Mouse (Mus musculus) thymus, adult 2 months (tissue): ENCODE results near the gene Slc5a2.

Experiments used
- CTCF ChIP-seq: fragments of 200-500 bp; IDR thresholded peaks from 2 replicates; pipeline ENCODE4 v1.5.1; 2012; ENCODE audit warnings: mild to moderate bottlenecking, control low read depth, low read length, moderate library complexity, borderline replicate concordance; ENCODE audit not compliant: control insufficient read depth, poor library complexity, insufficient read depth; ENCODE audit errors: extremely low read depth
- POLR2A ChIP-seq: fragments of 200-500 bp; IDR thresholded peaks from 2 replicates; pipeline ENCODE4 v1.6.1; 2012; ENCODE audit warnings: mild to moderate bottlenecking, low read length, control low read depth, moderate library complexity; ENCODE audit not compliant: control insufficient read depth, poor library complexity, insufficient read depth; ENCODE audit errors: extremely low read depth

GRCm38 (mm10) chr7:128321260-128321659, 55.8 kb downstream of the Slc5a2 start:
- no peak for TF ChIP-seq CTCF
- TF ChIP-seq POLR2A: no peak
